Mouse (Mus musculus): ENCODE measurements around the gene Slc47a1. TPM values are rescaled to one million over a fixed set of nuclear protein-coding genes. Genes with fewer than 3 reads are reported as not detected.

Slc47a1 gene
- polyA plus RNA-seq, 2 experiments: 6.2 to 7.5 TPM

DNA sequence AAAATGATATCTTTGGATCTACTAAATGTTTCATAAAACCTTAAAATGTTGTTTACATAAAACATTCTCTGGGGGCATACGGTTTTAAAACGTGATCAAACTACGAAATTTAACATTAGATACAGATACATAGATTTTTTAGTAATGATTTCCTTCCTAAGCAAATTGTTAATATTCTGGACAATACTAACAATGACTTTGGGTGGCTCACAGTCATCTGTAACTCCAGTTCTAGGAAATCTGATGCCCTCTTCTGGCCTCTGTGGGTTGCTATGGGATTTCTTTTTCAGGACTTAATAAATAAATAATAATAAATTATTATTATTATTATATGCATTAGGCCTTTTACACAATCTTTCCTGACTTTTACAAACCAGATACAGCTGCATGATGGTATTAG, 30.9 kb upstream of the Slc47a1 start:
- H3K9me3 ChIP-seq (ENCODE audit: control insufficient read depth, low read length): no peaks in the 10 kb centered on the region
- H3K4me2 ChIP-seq (ENCODE audit: low read depth): peak overlapping the region; percentile 66
- H3K4me3 ChIP-seq (ENCODE audit: insufficient read depth in 1 of 2, low read depth in 2 of 2, low read length in 2 of 2): peak overlapping the region in 1 of 2 experiments; percentile 60; a peak in 2 of 4 replicates
- no peak overlapping the region for H3K27ac ChIP-seq
- H3K27me3 ChIP-seq (ENCODE audit: control insufficient read depth, insufficient read depth, low read length): no peaks in the 10 kb centered on the region; the same call in 1 of the 2 replicates
- 15% methylated on average over 3 of the region's 3 CpGs for WGBS (ENCODE audit: insufficient replicate concordance)
- H3K4me1 ChIP-seq (replicated peaks; ENCODE audit: control insufficient read depth in 2 of 2, insufficient read depth in 2 of 2, low read length in 1 of 2): peaks cover 0 to 3% of the 10 kb centered on the region in 2 experiments; a peak in 1 of 4 replicates
- no peaks in the 10 kb centered on the region for H3K36me3 ChIP-seq (replicated peaks; ENCODE audit: control insufficient read depth, insufficient read depth, low read depth)
- DNase-seq (ENCODE audit: low read depth in 3 of 3, low spot score in 3 of 3) (no peak), ATAC-seq (ENCODE audit: insufficient read depth) (no peak)
- TF ChIP-seq CTCF (IDR thresholded peaks at IDR 0.05; ENCODE audit: low read depth) (no peak), EP300 (IDR thresholded peaks at IDR 0.05; ENCODE audit: low read depth) (no peak)
- H3K9ac ChIP-seq (replicated peaks): no peak overlapping the region

DNA sequence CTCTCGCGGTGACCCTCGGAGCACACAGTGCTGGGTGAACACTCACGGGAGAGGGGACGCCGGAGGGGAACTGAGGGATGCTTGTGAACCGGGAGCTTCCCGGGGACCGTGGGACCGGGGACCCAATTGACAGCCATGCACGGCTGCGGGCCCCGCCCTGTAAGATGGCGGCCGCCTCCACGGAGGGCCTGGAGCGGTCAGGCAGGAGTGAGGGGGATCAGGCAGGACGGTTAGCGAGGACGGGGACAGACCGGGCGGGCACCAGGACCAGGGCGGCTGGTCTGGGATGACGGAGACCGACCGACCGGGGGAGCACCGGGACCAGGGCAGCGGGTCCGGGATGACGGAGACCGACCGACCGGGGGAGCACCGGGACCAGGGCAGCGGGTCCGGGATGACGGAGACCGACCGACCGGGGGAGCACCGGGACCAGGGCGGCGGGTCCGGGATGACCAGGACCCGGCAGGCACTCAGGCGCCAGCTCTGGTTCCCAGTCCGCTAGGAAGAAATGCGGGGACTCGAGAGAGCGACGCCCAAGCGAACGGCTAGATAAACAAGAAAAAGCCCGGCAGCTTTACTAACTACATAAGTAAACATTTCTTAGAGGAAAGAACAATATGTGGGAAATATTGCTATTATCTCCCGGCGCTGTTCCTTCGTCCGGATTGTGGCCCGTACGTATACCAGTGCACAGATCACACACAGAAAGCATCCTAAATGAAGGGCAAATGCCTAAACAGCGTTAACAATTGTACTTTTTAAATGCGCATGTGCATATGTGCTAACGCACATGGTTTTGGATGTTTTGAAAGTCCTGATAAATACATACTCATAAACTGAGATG, 30.3 kb upstream of the Slc47a1 start:
- H3K36me3 ChIP-seq (replicated peaks; ENCODE audit: control insufficient read depth, insufficient read depth, low read depth): no peaks in the 10 kb centered on the region
- peak overlapping the region; percentile 60 to 68 for H3K4me3 ChIP-seq (ENCODE audit: insufficient read depth in 1 of 2, low read depth in 2 of 2, low read length in 2 of 2)
- no peaks in the 10 kb centered on the region for H3K9me3 ChIP-seq (ENCODE audit: control insufficient read depth, low read length)
- H3K9ac ChIP-seq (replicated peaks): peak overlapping the region; percentile 35
- H3K4me1 ChIP-seq (replicated peaks; ENCODE audit: control insufficient read depth in 2 of 2, insufficient read depth in 2 of 2, low read length in 1 of 2): peaks cover 0 to 3% of the 10 kb centered on the region in 2 experiments; a peak in 1 of 4 replicates
- DNase-seq (ENCODE audit: low read depth in 3 of 3, low spot score in 3 of 3) (peak in 1 of 3 experiments; percentile 37), ATAC-seq (ENCODE audit: insufficient read depth) (peak; percentile 87)
- H3K4me2 ChIP-seq (ENCODE audit: low read depth): peak overlapping the region; percentile 66
- H3K27ac ChIP-seq: peak overlapping the region; percentile 36
- no peak for TF ChIP-seq EP300 (IDR thresholded peaks at IDR 0.05; ENCODE audit: low read depth)
- TF ChIP-seq CTCF (IDR thresholded peaks at IDR 0.05; ENCODE audit: low read depth): no peak
- H3K27me3 ChIP-seq (ENCODE audit: control insufficient read depth, insufficient read depth, low read length): no peaks in the 10 kb centered on the region; the same call in 1 of the 2 replicates
- WGBS (ENCODE audit: insufficient replicate concordance): under 1% methylated on average over 64 of the region's 64 CpGs

DNA sequence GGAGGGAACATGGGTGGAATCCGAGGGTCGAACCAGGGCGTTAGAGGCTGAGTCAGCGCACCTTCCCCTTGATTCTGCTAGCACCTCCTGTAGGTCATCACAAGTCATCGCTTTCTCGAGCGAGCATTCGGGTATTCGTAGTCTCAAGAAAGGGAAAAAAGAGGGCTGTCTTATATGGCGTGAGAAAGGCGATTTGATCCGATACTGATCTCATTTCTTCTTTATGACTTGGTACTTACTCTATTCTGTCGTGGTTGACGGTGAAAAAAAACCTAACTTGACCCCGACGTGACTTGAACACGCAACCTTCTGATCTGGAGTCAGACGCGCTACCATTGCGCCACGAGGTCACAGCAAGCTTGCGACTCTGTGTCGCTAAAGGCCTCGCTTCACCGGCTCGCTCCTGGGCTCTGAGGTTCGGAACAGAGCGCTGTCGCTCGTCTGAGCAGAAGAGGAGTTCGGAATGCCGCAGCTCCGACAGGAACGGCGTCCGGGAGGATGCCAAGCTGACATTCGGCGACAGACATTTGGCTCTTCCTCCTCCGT, 29.6 kb upstream of the Slc47a1 start:
- peak overlapping the region; percentile 36 for H3K27ac ChIP-seq
- WGBS (ENCODE audit: insufficient replicate concordance): 2% methylated on average over 39 of the region's 39 CpGs

DNA sequence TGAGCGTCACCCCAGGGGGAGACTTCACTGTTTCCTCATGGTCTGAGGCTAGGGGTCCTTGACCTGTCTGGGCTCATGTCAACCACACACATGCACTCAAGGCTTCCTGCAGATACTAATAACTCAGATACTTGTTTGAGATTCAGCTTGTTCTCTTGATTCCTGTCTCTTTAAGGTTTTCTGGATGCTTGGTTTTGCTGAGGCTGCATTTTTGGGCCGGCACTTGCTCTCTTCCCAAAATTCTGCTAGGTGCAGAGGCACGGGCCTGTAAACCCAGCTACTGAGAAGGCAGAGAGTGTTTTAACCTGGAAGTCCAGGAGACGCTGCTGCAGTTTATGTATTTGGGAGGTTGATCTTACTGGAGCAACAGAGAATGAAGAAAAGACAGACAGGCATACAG, 23.6 kb upstream of the Slc47a1 start:
- H3K4me1 ChIP-seq (replicated peaks; ENCODE audit: control insufficient read depth in 2 of 2, insufficient read depth in 2 of 2, low read length in 1 of 2): no peaks in the 10 kb centered on the region
- no peak overlapping the region for H3K27ac ChIP-seq
- no peak overlapping the region for H3K4me2 ChIP-seq (ENCODE audit: low read depth)
- ATAC-seq (ENCODE audit: insufficient read depth) (no peak), DNase-seq (ENCODE audit: low read depth in 3 of 3, low spot score in 3 of 3) (no peak)
- H3K27me3 ChIP-seq (ENCODE audit: control insufficient read depth, insufficient read depth, low read length): no peaks in the 10 kb centered on the region
- H3K9me3 ChIP-seq (ENCODE audit: control insufficient read depth, low read length): no peaks in the 10 kb centered on the region
- H3K36me3 ChIP-seq (replicated peaks; ENCODE audit: control insufficient read depth, insufficient read depth, low read depth): no peaks in the 10 kb centered on the region
- H3K4me3 ChIP-seq (ENCODE audit: insufficient read depth in 1 of 2, low read depth in 2 of 2, low read length in 2 of 2): no peak overlapping the region
- H3K9ac ChIP-seq (replicated peaks): no peak overlapping the region
- TF ChIP-seq EP300 (IDR thresholded peaks at IDR 0.05; ENCODE audit: low read depth) (no peak), CTCF (IDR thresholded peaks at IDR 0.05; ENCODE audit: low read depth) (no peak)
- 68% methylated on average over 4 of the region's 4 CpGs for WGBS (ENCODE audit: insufficient replicate concordance)

More for the DNA sequence above, 29.6 kb upstream of the Slc47a1 start:
- Histone ChIP-seq H3K4me1 (replicated peaks; ENCODE audit: control insufficient read depth in 2 of 2, insufficient read depth in 2 of 2, low read length in 1 of 2) (peaks cover 0 to 3% of the 10 kb centered on the region in 2 experiments; a peak in 1 of 4 replicates), H3K4me3 (ENCODE audit: insufficient read depth in 1 of 2, low read depth in 2 of 2, low read length in 2 of 2) (peak overlapping the region; percentile 60 to 68), H3K9me3 (ENCODE audit: control insufficient read depth, low read length) (no peaks in the 10 kb centered on the region), H3K9ac (replicated peaks) (peak overlapping the region; percentile 35), H3K36me3 (replicated peaks; ENCODE audit: control insufficient read depth, insufficient read depth, low read depth) (no peaks in the 10 kb centered on the region), H3K4me2 (ENCODE audit: low read depth) (peak overlapping the region; percentile 66), H3K27me3 (ENCODE audit: control insufficient read depth, insufficient read depth, low read length) (no peaks in the 10 kb centered on the region; the same call in 1 of the 2 replicates)
- TF ChIP-seq EP300 (IDR thresholded peaks at IDR 0.05; ENCODE audit: low read depth) (no peak), CTCF (IDR thresholded peaks at IDR 0.05; ENCODE audit: low read depth) (peak; percentile 37)
- DNase-seq (ENCODE audit: low read depth in 3 of 3, low spot score in 3 of 3) (peak; percentile 52 to 62 (median 61)), ATAC-seq (ENCODE audit: insufficient read depth) (peak; percentile 87)

Measured in liver, embryonic 14.5 days (tissue).